Mouse (Mus musculus): ENCODE measurements around the gene Lsr. TPM values are rescaled to one million over a fixed set of nuclear protein-coding genes. Genes with fewer than 3 reads are reported as not detected.

Gene Lsr
- polyA plus RNA-seq, 1 experiment from 2014 or later, result 88.3 TPM

DNA sequence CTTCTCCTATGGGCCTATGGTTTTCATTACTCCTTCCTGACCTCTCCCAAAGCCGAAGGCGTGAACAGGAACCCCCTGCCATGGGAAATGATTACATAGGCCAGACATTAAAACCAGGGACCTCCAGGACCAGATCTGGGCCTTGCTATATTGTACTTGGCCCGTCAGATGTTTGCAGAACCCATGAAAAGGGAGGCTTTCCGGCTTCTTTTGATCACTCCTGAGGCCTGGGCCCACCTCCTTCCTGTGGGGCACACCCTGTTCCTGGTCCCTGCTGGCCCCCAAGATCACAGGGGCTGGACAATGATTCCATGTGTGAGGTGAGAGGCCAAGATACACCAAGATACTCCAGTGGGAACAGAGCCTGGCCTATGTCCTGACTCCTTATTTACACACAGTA, 4.1 kb downstream of the Lsr start:
- ATAC-seq (ENCODE audit: low read depth), result no peak
- Histone ChIP-seq H3K27ac (ENCODE audit: low read length) (no peak overlapping the region), H3K9me3 (ENCODE audit: control insufficient read depth, low read length) (no peaks in the 10 kb centered on the region), H3K36me3 (ENCODE audit: control insufficient read depth, insufficient read depth, low read length) (0 out of 2 replicates have a peak, but pooled peaks cover 3% of the 10 kb centered on the region), H3K4me2 (ENCODE audit: low read depth, low read length) (no peak overlapping the region), H3K27me3 (ENCODE audit: control insufficient read depth, insufficient read depth, low read depth, low read length) (peaks cover 15% of the 10 kb centered on the region), H3K4me3 (ENCODE audit: low read length) (no peak overlapping the region), H3K9ac (ENCODE audit: low read length) (no peak overlapping the region), H3K4me1 (replicated peaks; ENCODE audit: control insufficient read depth, insufficient read depth, low read length) (peaks cover 4% of the 10 kb centered on the region)
- WGBS, result 67% methylated on average over 4 of the region's 4 CpGs

DNA sequence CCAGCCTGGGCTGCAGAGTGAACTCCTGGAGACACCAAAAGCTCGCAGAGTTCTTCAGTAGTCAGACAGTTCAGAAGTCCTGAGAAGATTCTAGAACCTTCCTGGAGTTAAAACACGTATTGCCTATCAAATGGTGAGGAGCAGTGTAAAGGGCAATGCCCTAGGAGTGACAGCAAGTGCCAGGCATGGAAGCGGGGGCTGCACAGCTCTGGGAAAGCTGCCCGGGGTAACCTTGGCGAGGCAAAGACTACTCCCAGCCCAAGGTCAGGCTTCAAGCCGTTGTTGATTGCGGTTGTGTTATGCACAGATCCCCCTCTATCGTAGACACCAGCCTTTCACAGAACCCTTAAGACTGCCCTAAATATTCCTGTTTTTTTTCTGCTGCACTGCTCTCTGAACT, 4.7 kb downstream of the Lsr start:
- 85% methylated on average over 8 of the region's 8 CpGs for WGBS
- H3K36me3 ChIP-seq (ENCODE audit: control insufficient read depth, insufficient read depth, low read length), result 0 out of 2 replicates have a peak, but pooled peaks cover 3% of the 10 kb centered on the region
- H3K27ac ChIP-seq (ENCODE audit: low read length), result no peak overlapping the region
- ATAC-seq (ENCODE audit: low read depth), result no peak
- H3K4me1 ChIP-seq (replicated peaks; ENCODE audit: control insufficient read depth, insufficient read depth, low read length), result peaks cover 3% of the 10 kb centered on the region
- H3K9ac ChIP-seq (ENCODE audit: low read length), result no peak overlapping the region
- H3K9me3 ChIP-seq (ENCODE audit: control insufficient read depth, low read length), result no peaks in the 10 kb centered on the region
- H3K27me3 ChIP-seq (ENCODE audit: control insufficient read depth, insufficient read depth, low read depth, low read length), result peaks cover 14% of the 10 kb centered on the region
- H3K4me3 ChIP-seq (ENCODE audit: low read length), result no peak overlapping the region
- no peak overlapping the region for H3K4me2 ChIP-seq (ENCODE audit: low read depth, low read length)

DNA sequence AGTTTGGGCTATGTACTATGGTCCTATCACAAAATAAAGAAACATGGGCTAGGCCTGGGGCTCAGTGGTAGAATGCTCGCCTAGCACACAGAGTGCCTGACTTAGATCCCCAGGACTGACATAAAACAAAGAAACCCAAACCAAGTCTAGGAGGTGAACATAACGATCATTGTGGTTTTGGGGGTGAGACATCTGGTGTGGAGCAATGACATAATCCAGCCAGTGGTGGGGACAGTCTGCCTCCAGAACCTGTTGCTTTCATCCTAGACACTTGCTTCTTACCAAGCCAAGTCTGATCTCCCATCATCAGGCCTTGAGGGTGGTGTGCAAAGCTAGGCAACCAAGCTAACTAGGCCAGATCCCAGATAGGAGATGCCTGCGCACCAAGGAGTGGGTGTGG, 6.6 kb downstream of the Lsr start:
- H3K4me2 ChIP-seq (ENCODE audit: low read depth, low read length), result no peak overlapping the region
- 0 out of 2 replicates have a peak, but pooled peaks cover 3% of the 10 kb centered on the region for H3K36me3 ChIP-seq (ENCODE audit: control insufficient read depth, insufficient read depth, low read length)
- no peak overlapping the region for H3K27ac ChIP-seq (ENCODE audit: low read length)
- no peak for ATAC-seq (ENCODE audit: low read depth)
- no peaks in the 10 kb centered on the region for H3K9me3 ChIP-seq (ENCODE audit: control insufficient read depth, low read length)
- no peak overlapping the region for H3K9ac ChIP-seq (ENCODE audit: low read length)
- WGBS, result 84% methylated on average over 3 of the region's 3 CpGs
- H3K4me3 ChIP-seq (ENCODE audit: low read length), result no peak overlapping the region
- H3K27me3 ChIP-seq (ENCODE audit: control insufficient read depth, insufficient read depth, low read depth, low read length), result no peaks in the 10 kb centered on the region
- no peaks in the 10 kb centered on the region for H3K4me1 ChIP-seq (replicated peaks; ENCODE audit: control insufficient read depth, insufficient read depth, low read length)

DNA sequence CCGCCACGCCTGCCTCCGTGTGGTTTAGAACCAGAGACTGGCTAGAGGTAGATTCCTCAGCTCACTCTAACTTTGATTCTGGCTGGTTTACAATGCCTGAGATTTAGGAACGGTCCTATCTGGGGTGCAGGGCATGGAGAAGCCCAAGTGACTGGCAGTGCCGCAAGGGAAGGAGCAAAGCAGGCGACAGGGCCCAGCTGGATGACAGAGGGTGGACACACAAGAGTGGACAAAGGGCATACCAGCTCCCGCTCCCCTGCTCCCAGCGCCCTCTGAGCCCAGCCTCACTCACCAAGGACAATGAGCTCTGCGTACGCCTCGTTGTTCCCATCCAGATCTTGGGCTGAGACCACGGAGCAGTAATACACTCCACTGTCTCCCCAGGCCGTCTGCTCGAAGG, 7.6 kb downstream of the Lsr start:
- H3K27me3 ChIP-seq (ENCODE audit: control insufficient read depth, insufficient read depth, low read depth, low read length), result no peaks in the 10 kb centered on the region
- no peak overlapping the region for H3K4me3 ChIP-seq (ENCODE audit: low read length)
- no peak for ATAC-seq (ENCODE audit: low read depth)
- no peak overlapping the region for H3K4me2 ChIP-seq (ENCODE audit: low read depth, low read length)
- no peaks in the 10 kb centered on the region for H3K36me3 ChIP-seq (ENCODE audit: control insufficient read depth, insufficient read depth, low read length)
- no peak overlapping the region for H3K27ac ChIP-seq (ENCODE audit: low read length)
- 90% methylated on average over 14 of the region's 14 CpGs for WGBS
- no peaks in the 10 kb centered on the region for H3K9me3 ChIP-seq (ENCODE audit: control insufficient read depth, low read length)
- no peaks in the 10 kb centered on the region for H3K4me1 ChIP-seq (replicated peaks; ENCODE audit: control insufficient read depth, insufficient read depth, low read length)
- H3K9ac ChIP-seq (ENCODE audit: low read length), result no peak overlapping the region

DNA sequence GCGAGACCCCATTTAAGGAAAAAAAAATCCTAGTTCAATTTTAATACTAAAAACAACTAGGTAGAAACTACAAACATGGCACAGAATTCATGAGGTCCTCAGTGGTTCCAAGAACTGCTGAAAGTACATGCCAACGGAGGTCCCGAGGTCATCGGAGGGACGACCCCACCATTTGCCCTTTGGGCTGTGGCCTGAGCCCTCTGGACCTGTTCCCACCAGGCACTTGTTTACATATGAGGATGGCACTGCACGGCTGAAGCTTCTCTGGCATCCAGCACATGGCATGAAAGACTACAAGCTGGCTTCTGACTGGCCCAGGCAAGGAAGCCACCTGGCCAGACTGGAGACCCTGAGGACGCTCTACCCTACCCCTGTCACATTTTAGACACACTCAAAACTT, 8.9 kb downstream of the Lsr start:
- Histone ChIP-seq H3K27me3 (ENCODE audit: control insufficient read depth, insufficient read depth, low read depth, low read length) (no peaks in the 10 kb centered on the region), H3K9me3 (ENCODE audit: control insufficient read depth, low read length) (no peaks in the 10 kb centered on the region), H3K27ac (ENCODE audit: low read length) (no peak overlapping the region), H3K9ac (ENCODE audit: low read length) (no peak overlapping the region), H3K4me1 (replicated peaks; ENCODE audit: control insufficient read depth, insufficient read depth, low read length) (no peaks in the 10 kb centered on the region), H3K36me3 (ENCODE audit: control insufficient read depth, insufficient read depth, low read length) (no peaks in the 10 kb centered on the region; the same call in 1 of the 2 replicates), H3K4me2 (ENCODE audit: low read depth, low read length) (no peak overlapping the region), H3K4me3 (ENCODE audit: low read length) (no peak overlapping the region)
- 75% methylated on average over 7 of the region's 7 CpGs for WGBS
- ATAC-seq (ENCODE audit: low read depth), result no peak

DNA sequence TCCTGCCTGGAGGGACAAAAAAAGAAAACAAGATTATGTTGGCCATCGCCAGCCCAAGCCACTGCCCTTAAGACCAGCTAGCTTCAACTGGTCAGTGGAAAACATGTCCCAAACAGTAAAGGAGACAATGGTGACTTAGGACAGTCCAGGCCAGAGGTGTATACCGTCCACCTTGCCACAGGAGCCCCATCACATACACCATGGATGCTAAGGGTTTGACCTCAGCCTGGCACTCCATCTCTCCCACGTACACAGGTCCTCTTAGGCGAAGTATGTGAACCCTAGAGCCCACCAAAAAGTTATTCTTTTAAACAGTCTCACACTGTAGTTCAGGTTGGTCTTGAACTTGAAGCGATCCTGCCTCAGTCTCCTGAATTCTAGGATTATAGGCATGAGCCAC, 10.4 kb downstream of the Lsr start:
- ATAC-seq (ENCODE audit: low read depth), result no peak
- Histone ChIP-seq H3K27ac (ENCODE audit: low read length) (no peak overlapping the region), H3K27me3 (ENCODE audit: control insufficient read depth, insufficient read depth, low read depth, low read length) (no peaks in the 10 kb centered on the region), H3K9ac (ENCODE audit: low read length) (no peak overlapping the region), H3K4me1 (replicated peaks; ENCODE audit: control insufficient read depth, insufficient read depth, low read length) (peaks cover 4% of the 10 kb centered on the region; the same call in 1 of the 2 replicates), H3K4me3 (ENCODE audit: low read length) (no peak overlapping the region), H3K9me3 (ENCODE audit: control insufficient read depth, low read length) (no peaks in the 10 kb centered on the region), H3K4me2 (ENCODE audit: low read depth, low read length) (no peak overlapping the region), H3K36me3 (ENCODE audit: control insufficient read depth, insufficient read depth, low read length) (no peaks in the 10 kb centered on the region; the same call in 1 of the 2 replicates)
- 90% methylated on average over 5 of the region's 5 CpGs for WGBS

DNA sequence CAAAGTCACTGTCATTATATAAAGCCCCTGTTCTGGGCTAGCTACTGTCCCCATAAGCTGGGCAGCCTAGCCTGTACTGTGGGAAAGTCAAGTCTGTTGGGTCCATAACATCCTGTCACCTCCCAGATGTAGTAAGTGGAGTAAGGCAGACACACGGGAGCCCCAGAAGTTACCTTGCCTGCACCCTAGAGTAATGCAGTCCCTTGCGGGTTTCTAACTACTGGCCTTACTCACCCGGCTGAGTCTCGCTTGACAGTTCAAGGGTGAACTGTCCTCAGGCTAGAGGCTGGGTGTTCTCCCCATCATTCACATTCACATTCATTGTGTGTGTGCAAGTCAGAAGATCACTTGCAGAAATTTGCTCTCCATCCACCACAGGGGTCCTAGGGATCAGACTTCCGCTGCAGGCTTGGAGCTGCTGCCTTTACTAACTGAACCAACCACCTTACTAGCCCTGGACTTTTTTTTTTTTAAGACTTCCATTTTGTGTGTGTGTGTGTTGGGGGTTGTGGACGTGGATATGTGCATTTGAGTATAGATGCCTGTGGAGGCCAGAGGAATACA, 13.4 kb downstream of the Lsr start:
- H3K27me3 ChIP-seq (ENCODE audit: control insufficient read depth, insufficient read depth, low read depth, low read length), result no peaks in the 10 kb centered on the region
- WGBS, result 88% methylated on average over 6 of the region's 6 CpGs

DNA sequence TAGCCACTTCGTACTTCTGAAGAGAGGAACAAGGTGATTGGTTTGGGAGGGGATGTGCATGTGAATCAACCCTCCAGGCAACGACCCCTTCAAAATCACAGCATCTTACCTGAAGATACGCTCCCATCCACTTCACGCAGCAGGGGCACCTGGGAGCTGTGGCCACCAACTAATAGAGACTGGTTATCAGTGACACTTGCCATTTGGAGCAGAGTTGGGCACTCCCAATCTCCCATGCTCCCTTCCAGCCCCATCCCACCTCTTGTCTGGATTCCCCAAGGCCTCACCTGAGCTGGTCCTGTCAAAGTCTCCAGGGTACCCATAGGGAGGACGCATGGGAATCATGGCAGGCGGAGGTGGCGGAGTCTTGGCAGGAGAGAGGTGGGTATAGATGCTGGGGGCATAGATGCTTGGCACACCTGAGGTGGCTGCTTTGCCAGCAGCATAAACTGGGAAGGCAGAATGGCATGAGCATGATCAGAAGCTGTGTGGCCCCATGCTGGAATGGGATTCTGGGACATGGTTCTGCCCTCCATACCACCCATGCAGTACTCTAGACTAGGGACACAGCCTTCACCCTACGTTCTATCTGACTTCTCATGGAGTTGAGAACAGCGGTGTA, 14.3 kb downstream of the Lsr start:
- no peak for ATAC-seq (ENCODE audit: low read depth)
- H3K4me2 ChIP-seq (ENCODE audit: low read depth, low read length), result no peak overlapping the region
- peaks cover 10% of the 10 kb centered on the region for H3K4me1 ChIP-seq (replicated peaks; ENCODE audit: control insufficient read depth, insufficient read depth, low read length)
- no peak overlapping the region for H3K27ac ChIP-seq (ENCODE audit: low read length)
- WGBS, result 95% methylated on average over 9 of the region's 9 CpGs
- H3K9me3 ChIP-seq (ENCODE audit: control insufficient read depth, low read length), result no peaks in the 10 kb centered on the region
- no peak overlapping the region for H3K4me3 ChIP-seq (ENCODE audit: low read length)
- H3K27me3 ChIP-seq (ENCODE audit: control insufficient read depth, insufficient read depth, low read depth, low read length), result no peaks in the 10 kb centered on the region
- peaks cover 8% of the 10 kb centered on the region for H3K36me3 ChIP-seq (ENCODE audit: control insufficient read depth, insufficient read depth, low read length)
- H3K9ac ChIP-seq (ENCODE audit: low read length), result no peak overlapping the region

More for the DNA sequence above, 13.4 kb downstream of the Lsr start:
- no peak overlapping the region for H3K27ac ChIP-seq (ENCODE audit: low read length)
- H3K9ac ChIP-seq (ENCODE audit: low read length), result no peak overlapping the region
- H3K9me3 ChIP-seq (ENCODE audit: control insufficient read depth, low read length), result no peaks in the 10 kb centered on the region
- peaks cover 10% of the 10 kb centered on the region for H3K4me1 ChIP-seq (replicated peaks; ENCODE audit: control insufficient read depth, insufficient read depth, low read length)
- no peak overlapping the region for H3K4me2 ChIP-seq (ENCODE audit: low read depth, low read length)
- no peaks in the 10 kb centered on the region; the same call in 1 of the 2 replicates for H3K36me3 ChIP-seq (ENCODE audit: control insufficient read depth, insufficient read depth, low read length)
- H3K4me3 ChIP-seq (ENCODE audit: low read length), result no peak overlapping the region
- ATAC-seq (ENCODE audit: low read depth), result no peak

DNA sequence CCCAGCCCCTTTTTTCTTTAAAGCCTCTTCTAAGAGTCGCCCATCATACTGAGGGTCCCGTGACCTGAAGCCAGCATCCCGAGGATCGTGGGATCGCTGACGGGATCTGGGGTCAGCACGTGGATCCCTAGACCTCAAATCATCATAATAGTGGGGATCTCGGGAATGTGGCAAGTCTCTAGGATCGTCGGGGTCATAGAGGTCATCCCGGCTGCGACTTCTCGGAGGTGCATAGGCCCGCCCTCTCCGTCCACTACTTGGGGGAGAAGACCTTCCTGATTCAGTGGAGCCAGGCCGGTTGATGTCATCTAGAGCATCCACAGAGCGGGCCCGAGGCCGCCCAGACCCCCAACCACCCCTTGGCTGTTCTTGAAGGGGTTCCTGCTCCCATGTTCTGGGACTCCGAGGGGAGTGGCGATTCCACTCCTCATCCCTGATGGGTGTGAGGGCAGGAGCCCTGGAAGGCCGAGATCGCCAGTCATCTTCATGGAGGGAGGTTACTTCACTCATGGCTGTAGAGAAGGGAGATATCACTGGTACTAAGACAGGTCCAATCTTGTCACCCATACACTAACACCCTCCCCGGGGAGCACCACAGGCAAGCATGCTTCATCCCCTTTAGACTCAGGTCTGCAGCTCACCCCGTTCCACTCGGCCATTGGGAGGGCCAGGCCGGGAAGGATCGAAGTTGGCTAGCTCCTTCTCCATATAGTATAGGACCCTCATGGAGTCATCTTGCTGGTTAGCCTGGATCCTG, 15.0 kb downstream of the Lsr start:
- Histone ChIP-seq H3K9ac (ENCODE audit: low read length) (peak overlapping the region; percentile 98), H3K36me3 (ENCODE audit: control insufficient read depth, insufficient read depth, low read length) (peaks cover 15% of the 10 kb centered on the region), H3K4me2 (ENCODE audit: low read depth, low read length) (peak overlapping the region; percentile 88), H3K4me1 (replicated peaks; ENCODE audit: control insufficient read depth, insufficient read depth, low read length) (peaks cover 10% of the 10 kb centered on the region), H3K9me3 (ENCODE audit: control insufficient read depth, low read length) (no peaks in the 10 kb centered on the region), H3K4me3 (ENCODE audit: low read length) (peak overlapping the region; percentile 81), H3K27ac (ENCODE audit: low read length) (peak overlapping the region; percentile 98), H3K27me3 (ENCODE audit: control insufficient read depth, insufficient read depth, low read depth, low read length) (no peaks in the 10 kb centered on the region)
- ATAC-seq (ENCODE audit: low read depth), result no peak
- WGBS, result 66% methylated on average over 28 of the region's 28 CpGs
